Comparison of ENCODE assay signal across 13 mouse cellular contexts in the genomic region with DNA sequence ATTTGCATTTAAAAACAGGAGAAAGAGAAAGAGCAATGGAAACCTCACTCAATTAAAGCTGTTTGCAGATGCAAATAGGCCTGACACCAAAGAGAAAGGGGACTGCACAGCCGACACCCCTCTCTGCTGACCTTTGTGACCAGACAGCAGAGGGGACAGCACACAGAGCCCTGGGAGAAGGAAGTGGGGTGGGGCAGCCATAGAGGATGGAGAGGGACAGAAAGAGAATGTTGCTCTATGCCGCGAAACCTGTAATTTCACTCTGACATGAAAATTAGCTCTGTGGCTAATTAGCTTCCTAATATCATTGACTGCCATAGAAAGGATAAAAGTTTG.
DNase-seq lines count a peak whose midpoint lies in the region; ATAC-seq lines count a peak whose summit lies in the region.
"Had no signal": no experiment of that assay in that cellular context is flagged by ENCODE, and none has a peak within 500 bp of the region (broad histone marks: within the 10 kb centered on the region; RNA-seq: fewer than 3 reads in every experiment).

No protein-coding gene starts in this region.

- no peak for ATAC-seq in heart, embryonic 16.5 days (replicated peaks; ENCODE audit: extremely low read depth, insufficient read depth, low FRiP score)
- no peak for ATAC-seq in lung, embryonic 15.5 days (ENCODE audit: borderline replicate concordance, extremely low read depth, low FRiP score, low TSS enrichment)
- no peak; the same call in 1 of the 2 replicates for ATAC-seq in forebrain, embryonic 12.5 days (ENCODE audit: low FRiP score)
- ATAC-seq: activated CD4-positive, CD25-positive, alpha-beta regulatory T cell, adult 4 months had no signal

- H3K4me1 ChIP-seq in heart, embryonic 16.5 days (ENCODE audit: control insufficient read depth, insufficient read depth, low read length), result peaks cover 7% of the 10 kb centered on the region
- no peaks in the 10 kb centered on the region for H3K4me1 ChIP-seq in lung, embryonic 15.5 days
- H3K4me1 ChIP-seq in forebrain, embryonic 12.5 days, result peaks cover 18% of the 10 kb centered on the region
- peaks cover 16% of the 10 kb centered on the region for H3K4me1 ChIP-seq in limb, embryonic 10.5 days

- no peak overlapping the region for H3K27ac ChIP-seq in heart, embryonic 16.5 days (ENCODE audit: low read length)
- H3K27ac ChIP-seq in lung, embryonic 15.5 days, result no peak overlapping the region
- no peak overlapping the region for H3K27ac ChIP-seq in forebrain, embryonic 12.5 days
- H3K27ac ChIP-seq in limb, embryonic 10.5 days, result no peak overlapping the region
- H3K27ac ChIP-seq: left cerebral cortex, adult 2 months; limb, embryonic 15.5 days had no signal

- intact Hi-C loops in heart, postnatal 25 days (cut with DNase I), result no loop called here

- H3K4me3 ChIP-seq in heart, embryonic 16.5 days (ENCODE audit: low read length), result no peak overlapping the region
- H3K4me3 ChIP-seq in lung, embryonic 15.5 days, result no peak overlapping the region
- no peak overlapping the region for H3K4me3 ChIP-seq in forebrain, embryonic 12.5 days (replicated peaks)
- H3K4me3 ChIP-seq in limb, embryonic 10.5 days, result 0 out of 2 replicates have a peak overlapping the region, but pooled peaks have one; percentile 9
- H3K4me3 ChIP-seq: left cerebral cortex, adult 2 months; limb, embryonic 15.5 days had no signal

- no peak overlapping the region for H3K9ac ChIP-seq in heart, embryonic 16.5 days (ENCODE audit: low read length)
- H3K9ac ChIP-seq in lung, embryonic 15.5 days, result no peak overlapping the region
- H3K9ac ChIP-seq in forebrain, embryonic 12.5 days, result no peak overlapping the region
- H3K9ac ChIP-seq: limb, embryonic 15.5 days had no signal

- 47% methylated on average over 3 of the region's 3 CpGs for WGBS in heart, embryonic 16.5 days
- WGBS in lung, embryonic 15.5 days, result 24% methylated on average over 3 of the region's 3 CpGs
- WGBS in forebrain, embryonic 12.5 days, result 5% methylated on average over 3 of the region's 3 CpGs
- 10% methylated on average over 3 of the region's 3 CpGs for WGBS in limb, embryonic 10.5 days

- no peaks in the 10 kb centered on the region for H3K36me3 ChIP-seq in heart, embryonic 16.5 days (ENCODE audit: control insufficient read depth, insufficient read depth)
- H3K36me3 ChIP-seq in lung, embryonic 15.5 days, result no peaks in the 10 kb centered on the region
- H3K36me3 ChIP-seq in forebrain, embryonic 12.5 days (replicated peaks), result no peaks in the 10 kb centered on the region
- H3K36me3 ChIP-seq in limb, embryonic 10.5 days, result no peaks in the 10 kb centered on the region
- H3K36me3 ChIP-seq: limb, embryonic 15.5 days had no signal

- DNase-seq in heart, postnatal 25 days (ENCODE audit: low spot score), result no peak
- no peak for DNase-seq in lung, postnatal 10 days
- no peak for DNase-seq in limb, embryonic 10.5 days (ENCODE audit: low spot score)
- no peak for DNase-seq in yolk sac, embryonic 10.5 days (ENCODE audit: low spot score)
- DNase-seq in urinary bladder, postnatal 36 days (ENCODE audit: low spot score in 2 of 2), result no peak
- DNase-seq: adrenal gland, postnatal 25 days; thymus, postnatal 25 days had no signal

- H3K4me2 ChIP-seq in heart, embryonic 16.5 days (ENCODE audit: low read depth, low read length), result peak overlapping the region; percentile 24; the same call in 1 of the 2 replicates
- peak overlapping the region; percentile 22; the same call in 1 of the 2 replicates for H3K4me2 ChIP-seq in lung, embryonic 15.5 days
- peak overlapping the region; percentile 27 for H3K4me2 ChIP-seq in forebrain, embryonic 12.5 days
- H3K4me2 ChIP-seq: limb, embryonic 15.5 days had no signal

- H3K27me3 ChIP-seq in heart, embryonic 16.5 days (ENCODE audit: control insufficient read depth, insufficient read depth, low read length), result no peaks in the 10 kb centered on the region
- H3K27me3 ChIP-seq in lung, embryonic 15.5 days, result no peaks in the 10 kb centered on the region
- H3K27me3 ChIP-seq in forebrain, embryonic 12.5 days, result peaks cover 9% of the 10 kb centered on the region; the same call in 1 of the 2 replicates
- H3K27me3 ChIP-seq in limb, embryonic 10.5 days (ENCODE audit: low read depth, poor library complexity, severe bottlenecking), result 0 out of 2 replicates have a peak, but pooled peaks cover 5% of the 10 kb centered on the region
- H3K27me3 ChIP-seq: limb, embryonic 15.5 days had no signal

- peaks cover 3% of the 10 kb centered on the region; the same call in 1 of the 2 replicates for H3K9me3 ChIP-seq in heart, embryonic 16.5 days (replicated peaks; ENCODE audit: control insufficient read depth, low read length)
- H3K9me3 ChIP-seq in lung, embryonic 15.5 days, result no peaks in the 10 kb centered on the region
- no peaks in the 10 kb centered on the region for H3K9me3 ChIP-seq in forebrain, embryonic 12.5 days
- H3K9me3 ChIP-seq in limb, embryonic 10.5 days (replicated peaks), result no peaks in the 10 kb centered on the region
- H3K9me3 ChIP-seq: limb, embryonic 15.5 days had no signal
